ENCODE assay signal across 8 mouse cellular contexts in the genomic region with DNA sequence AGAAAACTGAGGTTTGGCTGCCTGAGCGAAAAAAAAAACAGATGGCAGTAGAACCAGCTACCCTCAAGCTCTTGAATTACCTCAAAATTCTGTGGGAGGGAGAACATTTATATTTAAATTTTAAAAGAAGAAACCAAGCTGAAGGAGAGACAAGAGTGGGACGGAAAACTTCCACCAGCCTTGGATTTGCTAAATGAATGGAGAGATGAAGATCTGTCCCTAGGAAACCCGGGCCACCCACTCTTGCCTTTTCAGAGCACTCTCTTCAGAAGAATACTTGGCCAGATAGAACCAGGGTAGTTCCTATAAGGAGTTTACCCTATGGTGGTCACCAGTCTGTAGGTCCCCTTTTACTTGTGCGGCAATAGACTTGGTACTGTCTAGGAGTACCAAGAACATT. TPM values are rescaled to one million over a fixed set of nuclear protein-coding genes. Genes with fewer than 3 reads are reported as not detected.
DNase-seq lines count a peak whose midpoint lies in the region; ATAC-seq and TF ChIP-seq lines count a peak whose summit lies in the region.

No protein-coding gene starts in this region.

- intact Hi-C loops in heart, postnatal 36 days (cut with DNase I), result loop anchor here (2.0 to 5.0 kb wide), 2 partner anchors 135 to 192 kb away; partner anchors contain the start of gene Dusp8

- peak overlapping the region; percentile 72 for H3K9ac ChIP-seq in heart, embryonic 11.5 days (ENCODE audit: low read depth, low read length)
- peak overlapping the region; percentile 78 for H3K9ac ChIP-seq in neural tube, embryonic 14.5 days (replicated peaks; ENCODE audit: low read depth, low read length)

- 60% methylated on average over 4 of the region's 4 CpGs for WGBS in heart, embryonic 11.5 days (ENCODE audit: insufficient replicate concordance)
- 90% methylated on average over 4 of the region's 4 CpGs for WGBS in thymus, adult 2 months
- 65% methylated on average over 4 of the region's 4 CpGs for WGBS in neural tube, embryonic 14.5 days

- peaks cover 19% of the 10 kb centered on the region for H3K4me1 ChIP-seq in heart, embryonic 11.5 days (ENCODE audit: control insufficient read depth, insufficient read depth, low read length)
- H3K4me1 ChIP-seq in thymus, adult 2 months (replicated peaks; ENCODE audit: control insufficient read depth, insufficient read depth, low read length), result peaks cover 11% of the 10 kb centered on the region
- H3K4me1 ChIP-seq in neural tube, embryonic 14.5 days (ENCODE audit: control insufficient read depth, insufficient read depth, low read length), result peaks cover 25% of the 10 kb centered on the region

- H3K36me3 ChIP-seq in heart, embryonic 11.5 days (ENCODE audit: control insufficient read depth, insufficient read depth, low read length), result no peaks in the 10 kb centered on the region
- H3K36me3 ChIP-seq in thymus, adult 2 months (ENCODE audit: control insufficient read depth, insufficient read depth, low read length), result no peaks in the 10 kb centered on the region
- no peaks in the 10 kb centered on the region for H3K36me3 ChIP-seq in neural tube, embryonic 14.5 days (ENCODE audit: control insufficient read depth, insufficient read depth, low read length)

- H3K27me3 ChIP-seq in heart, embryonic 11.5 days (ENCODE audit: control insufficient read depth, insufficient read depth, low read length), result peaks cover 6% of the 10 kb centered on the region; the same call in 1 of the 2 replicates
- no peaks in the 10 kb centered on the region; the same call in 1 of the 2 replicates for H3K27me3 ChIP-seq in thymus, adult 2 months (ENCODE audit: control insufficient read depth, insufficient read depth, low read length)
- H3K27me3 ChIP-seq in neural tube, embryonic 14.5 days (ENCODE audit: control insufficient read depth, insufficient read depth, low read length), result no peaks in the 10 kb centered on the region; the same call in 1 of the 2 replicates

- no peak overlapping the region for H3K27ac ChIP-seq in heart, embryonic 11.5 days (ENCODE audit: low read depth, low read length)
- peak overlapping the region; percentile 26; the same call in 1 of the 2 replicates for H3K27ac ChIP-seq in thymus, adult 2 months (ENCODE audit: control insufficient read depth, insufficient read depth, low read length)
- peak overlapping the region; percentile 88 for H3K27ac ChIP-seq in neural tube, embryonic 14.5 days (ENCODE audit: low read depth, low read length)

- no peak for TF ChIP-seq POLR2A in thymus, adult 2 months (IDR thresholded peaks at IDR 0.05; ENCODE audit: control insufficient read depth, extremely low read depth, insufficient read depth, low read length, poor library complexity)

- H3K4me2 ChIP-seq in heart, embryonic 11.5 days, result peak overlapping the region; percentile 73
- peak overlapping the region; percentile 48 for H3K4me2 ChIP-seq in neural tube, embryonic 14.5 days (ENCODE audit: low read depth, low read length)

- no peak for ATAC-seq in heart, embryonic 11.5 days (replicated peaks; ENCODE audit: insufficient number of reproducible peaks, low FRiP score, low TSS enrichment)
- no peak for ATAC-seq in neural tube, embryonic 14.5 days (ENCODE audit: low read depth)

- DNase-seq in heart, postnatal 36 days, result no peak
- peak; percentile 9 for DNase-seq in thymus, adult 2 months
- DNase-seq in thymus, postnatal 36 days, result no peak
- DNase-seq in left cerebral cortex, adult 8-10 months (ENCODE audit: low spot score in 2 of 2), result peak; percentile 28 to 60
- DNase-seq in spleen, postnatal 36 days (ENCODE audit: low spot score in 2 of 2), result no peak
- no peak for DNase-seq in layer of hippocampus, adult 18-20 months (ENCODE audit: low spot score in 2 of 2)

- TF ChIP-seq CTCF in thymus, adult 2 months (IDR thresholded peaks at IDR 0.05; ENCODE audit: borderline replicate concordance, control insufficient read depth, extremely low read depth, insufficient read depth, low read length, poor library complexity), result no peak

- no peaks in the 10 kb centered on the region for H3K9me3 ChIP-seq in heart, embryonic 11.5 days (replicated peaks; ENCODE audit: control insufficient read depth, low read length)
- no peaks in the 10 kb centered on the region for H3K9me3 ChIP-seq in neural tube, embryonic 14.5 days (ENCODE audit: control insufficient read depth, low read length)

- peak overlapping the region; percentile 93 for H3K4me3 ChIP-seq in heart, embryonic 11.5 days (ENCODE audit: low read depth, low read length)
- H3K4me3 ChIP-seq in thymus, adult 2 months (ENCODE audit: control insufficient read depth, insufficient read depth, low read length), result peak overlapping the region; percentile 34
- H3K4me3 ChIP-seq in neural tube, embryonic 14.5 days (ENCODE audit: low read depth, low read length), result peak overlapping the region; percentile 87

RNA-seq across cellular contexts. Expression of gene Tollip, which starts 15.5 kb away (rescaled TPM):
- 36.2 and 38.8 TPM in 2 replicates for polyA plus RNA-seq in heart, embryonic 11.5 days (2014; fragmentation: Nextera tagmentation; extraction: Ambion mirVana)
- total RNA-seq in heart, postnatal 36 days (2021), result 10 to 100 TPM; 54.6 to 58.0 TPM
- polyA plus RNA-seq in thymus, adult 2 months (2012; rRNA removed), result 131 and 134 TPM in 2 replicates
- 100 to 1,000 TPM; 107 to 115 (median 111) TPM for total RNA-seq in left cerebral cortex, adult 8-10 months (2022)
- polyA plus RNA-seq in neural tube, embryonic 14.5 days (2014; fragmentation: Nextera tagmentation; extraction: Ambion mirVana), result 69.2 and 80.0 TPM in 2 replicates
- 100 to 1,000 TPM; 118 to 120 TPM for total RNA-seq in layer of hippocampus, adult 18-20 months (2021)

RNA-seq across cellular contexts. Expression of gene Brsk2, which starts 46.8 kb away (rescaled TPM):
- polyA plus RNA-seq in heart, embryonic 11.5 days (2014; fragmentation: Nextera tagmentation; extraction: Ambion mirVana), result 0.40 and 0.62 TPM in 2 replicates
- total RNA-seq in heart, postnatal 36 days (2021), result under 1 TPM; 0.19 to 0.25 TPM
- 0.27 and 0.40 TPM in 2 replicates for polyA plus RNA-seq in thymus, adult 2 months (2012; rRNA removed)
- total RNA-seq in left cerebral cortex, adult 8-10 months (2022), result 100 to 1,000 TPM; 190 to 209 (median 202) TPM
- 25.8 and 27.7 TPM in 2 replicates for polyA plus RNA-seq in neural tube, embryonic 14.5 days (2014; fragmentation: Nextera tagmentation; extraction: Ambion mirVana)
- total RNA-seq in layer of hippocampus, adult 18-20 months (2021), result 100 to 1,000 TPM; 166 to 180 TPM

Comparison
In these comparisons a context has a peak if more than half of its experiments do, and no peak if none do; other contexts are left out.
1. DNase-seq: peak in thymus, adult 2 months (single experiment) and left cerebral cortex, adult 8-10 months (2 of 2); none in heart, postnatal 36 days (0 of 2), thymus, postnatal 36 days (0 of 2), spleen, postnatal 36 days (0 of 2) and layer of hippocampus, adult 18-20 months (0 of 2).
2. H3K4me3 ChIP-seq: peak in every context shown above with its lines; median percentile 93 in heart, embryonic 11.5 days; 87 in neural tube, embryonic 14.5 days; 34 in thymus, adult 2 months.
3. RNA of gene Brsk2, which starts 46.8 kb away (total RNA-seq): 190 to 209 TPM in left cerebral cortex, adult 8-10 months and 166 to 180 TPM in layer of hippocampus, adult 18-20 months; 0.19 to 0.25 TPM in heart, postnatal 36 days; every median in the first group is over 100 times any median in the second.